Mouse (Mus musculus) midbrain, embryonic 12.5 days (tissue): ENCODE measurements at regions not wholly inside any gene's neighbourhood (a gene's known extent, or its start where the extent isn't known, plus 50 kb on each side); places are given as distances from the start of the nearest gene placed in this dataset.

ENCODE experiments used
- ATAC-seq: fragments of 200-750 bp; cut with Nextera tagmentation; 2 replicates; pipeline ENCODE4 v1.8.0; 2017; ENCODE audit warnings: low read depth, moderate TSS enrichment, moderate library complexity; ENCODE audit not compliant: low FRiP score
- H3K27ac ChIP-seq: fragments of 300-500 bp; sonication (generic); replicated peaks from 2 replicates; pipeline ENCODE4 v1.5.1; 2016; ENCODE audit warnings: mild to moderate bottlenecking
- H3K27me3 ChIP-seq: fragments of 300-500 bp; sonication (generic); 2 replicates; pipeline ENCODE4 v1.6.1; 2016; ENCODE audit warnings: mild to moderate bottlenecking
- H3K36me3 ChIP-seq: fragments of 300-500 bp; sonication (generic); 2 replicates; pipeline ENCODE4 v1.6.1; 2016
- H3K4me1 ChIP-seq: fragments of 300-500 bp; sonication (generic); 2 replicates; pipeline ENCODE4 v1.6.1; 2016
- H3K4me2 ChIP-seq: fragments of 300-500 bp; sonication (generic); replicated peaks from 2 replicates; pipeline ENCODE4 v1.6.1; 2016; ENCODE audit warnings: mild to moderate bottlenecking, moderate library complexity
- H3K4me3 ChIP-seq: fragments of 300-500 bp; sonication (generic); 2 replicates; pipeline ENCODE4 v1.5.1; 2016; ENCODE audit warnings: mild to moderate bottlenecking
- H3K9ac ChIP-seq: fragments of 300-500 bp; sonication (generic); replicated peaks from 2 replicates; pipeline ENCODE4 v1.6.1; 2016; ENCODE audit warnings: mild to moderate bottlenecking, moderate library complexity
- H3K9me3 ChIP-seq: fragments of 300-500 bp; sonication (generic); 2 replicates; pipeline ENCODE4 v1.6.1; 2016; ENCODE audit warnings: mild to moderate bottlenecking
- WGBS: fragments of 180-500 bp; shearing (Covaris S2); methylation state at CpG from one replicate; pipeline ENCODE4 v1.1.7; 2016; 5-methylcytosine and 5-hydroxymethylcytosine counted together

- Histone ChIP-seq H3K9ac (no peak overlapping the region), H3K27ac (no peak overlapping the region), H3K27me3 (0 out of 2 replicates have a peak, but pooled peaks cover 3% of the 10 kb centered on the region), H3K36me3 (no peaks in the 10 kb centered on the region), H3K4me3 (no peak overlapping the region), H3K4me1 (0 out of 2 replicates have a peak, but pooled peaks cover 2% of the 10 kb centered on the region), H3K4me2 (no peak overlapping the region), H3K9me3 (no peaks in the 10 kb centered on the region)
- WGBS, result 47% methylated on average over 4 of the region's 4 CpGs
- no peak for ATAC-seq
Measured at GRCm38 (mm10) chr8:6139171-6139570, 1034.0 kb upstream of the Slc10a2 start.

- H3K27ac ChIP-seq, result no peak overlapping the region
- H3K9ac ChIP-seq, result no peak overlapping the region
- no peak overlapping the region for H3K4me3 ChIP-seq
- H3K9me3 ChIP-seq, result no peaks in the 10 kb centered on the region
- no peaks in the 10 kb centered on the region for H3K36me3 ChIP-seq
- WGBS, result 17% methylated on average over 3 of the region's 3 CpGs
- peak overlapping the region; percentile 9; the same call in 1 of the 2 replicates for H3K4me2 ChIP-seq
- peaks cover 6% of the 10 kb centered on the region for H3K4me1 ChIP-seq
- peak; percentile 95 for ATAC-seq
- H3K27me3 ChIP-seq, result 0 out of 2 replicates have a peak, but pooled peaks cover 3% of the 10 kb centered on the region
Measured at GRCm38 (mm10) chr8:6132243-6132751, 1027.1 kb upstream of the Slc10a2 start.

GRCm38 (mm10) chr8:6125265-6125664 is 1020.1 kb upstream of the Slc10a2 start:
- H3K27ac ChIP-seq, result no peak overlapping the region
- no peak overlapping the region for H3K4me2 ChIP-seq
- no peaks in the 10 kb centered on the region for H3K36me3 ChIP-seq
- H3K9me3 ChIP-seq, result no peaks in the 10 kb centered on the region
- H3K27me3 ChIP-seq, result no peaks in the 10 kb centered on the region
- H3K9ac ChIP-seq, result no peak overlapping the region
- no peaks in the 10 kb centered on the region for H3K4me1 ChIP-seq
- H3K4me3 ChIP-seq, result no peak overlapping the region
- no peak for ATAC-seq

GRCm38 (mm10) chr8:6119506-6119905 is 1014.4 kb upstream of the Slc10a2 start:
- no peak overlapping the region for H3K9ac ChIP-seq
- no peak overlapping the region for H3K27ac ChIP-seq
- no peak overlapping the region for H3K4me3 ChIP-seq
- no peak for ATAC-seq
- no peaks in the 10 kb centered on the region for H3K4me1 ChIP-seq
- no peaks in the 10 kb centered on the region for H3K9me3 ChIP-seq
- H3K36me3 ChIP-seq, result no peaks in the 10 kb centered on the region
- no peaks in the 10 kb centered on the region for H3K27me3 ChIP-seq
- no peak overlapping the region for H3K4me2 ChIP-seq

GRCm38 (mm10) chr8:6111351-6111750 is 1006.2 kb upstream of the Slc10a2 start:
- WGBS, result 90% methylated on average over 2 of the region's 2 CpGs

GRCm38 (mm10) chr8:6090028-6090427 is 984.9 kb upstream of the Slc10a2 start:
- no peaks in the 10 kb centered on the region for H3K4me1 ChIP-seq
- WGBS, result 83% methylated on average over 4 of the region's 4 CpGs
- no peak overlapping the region for H3K4me3 ChIP-seq
- H3K4me2 ChIP-seq, result no peak overlapping the region
- no peak for ATAC-seq
- no peak overlapping the region for H3K9ac ChIP-seq
- H3K27ac ChIP-seq, result no peak overlapping the region
- H3K36me3 ChIP-seq, result no peaks in the 10 kb centered on the region
- H3K27me3 ChIP-seq, result no peaks in the 10 kb centered on the region
- no peaks in the 10 kb centered on the region for H3K9me3 ChIP-seq

More at GRCm38 (mm10) chr8:6111351-6111750, 1006.2 kb upstream of the Slc10a2 start:
- no peaks in the 10 kb centered on the region for H3K27me3 ChIP-seq
- H3K4me2 ChIP-seq, result no peak overlapping the region
- ATAC-seq, result no peak
- H3K4me1 ChIP-seq, result no peaks in the 10 kb centered on the region
- no peak overlapping the region for H3K4me3 ChIP-seq
- H3K36me3 ChIP-seq, result no peaks in the 10 kb centered on the region
- H3K9ac ChIP-seq, result no peak overlapping the region
- no peak overlapping the region for H3K27ac ChIP-seq
- no peaks in the 10 kb centered on the region for H3K9me3 ChIP-seq

- H3K27me3 ChIP-seq, result no peaks in the 10 kb centered on the region
- H3K27ac ChIP-seq, result no peak overlapping the region
- H3K4me2 ChIP-seq, result no peak overlapping the region
- no peaks in the 10 kb centered on the region for H3K36me3 ChIP-seq
- no peaks in the 10 kb centered on the region for H3K9me3 ChIP-seq
- H3K9ac ChIP-seq, result no peak overlapping the region
- no peaks in the 10 kb centered on the region for H3K4me1 ChIP-seq
- 41% methylated on average over 5 of the region's 5 CpGs for whole genome bisulfite sequencing
- ATAC-seq, result peak; percentile 65; the same call in 1 of the 2 replicates
- H3K4me3 ChIP-seq, result no peak overlapping the region
Measured at GRCm38 (mm10) chr8:6043939-6044577, 938.9 kb upstream of the Slc10a2 start.

- ATAC-seq, result no peak
- 71% methylated on average over 2 of the region's 2 CpGs for WGBS
- Histone ChIP-seq H3K4me3 (no peak overlapping the region), H3K9ac (no peak overlapping the region), H3K27me3 (no peaks in the 10 kb centered on the region), H3K27ac (no peak overlapping the region), H3K4me2 (no peak overlapping the region), H3K4me1 (no peaks in the 10 kb centered on the region), H3K9me3 (no peaks in the 10 kb centered on the region), H3K36me3 (no peaks in the 10 kb centered on the region)
Measured at GRCm38 (mm10) chr8:6012206-6012605, 907.1 kb upstream of the Slc10a2 start.

GRCm38 (mm10) chr8:6011182-6011581 is 906.0 kb upstream of the Slc10a2 start:
- no peaks in the 10 kb centered on the region for H3K4me1 ChIP-seq
- H3K27ac ChIP-seq, result no peak overlapping the region
- H3K9me3 ChIP-seq, result no peaks in the 10 kb centered on the region
- no peak for ATAC-seq
- H3K27me3 ChIP-seq, result no peaks in the 10 kb centered on the region
- H3K36me3 ChIP-seq, result no peaks in the 10 kb centered on the region
- H3K4me3 ChIP-seq, result no peak overlapping the region
- no peak overlapping the region for H3K9ac ChIP-seq
- no peak overlapping the region for H3K4me2 ChIP-seq

- no peak overlapping the region for H3K4me3 ChIP-seq
- H3K27ac ChIP-seq, result no peak overlapping the region
- H3K27me3 ChIP-seq, result no peaks in the 10 kb centered on the region
- H3K9ac ChIP-seq, result no peak overlapping the region
- no peak for ATAC-seq
- no peaks in the 10 kb centered on the region for H3K9me3 ChIP-seq
- H3K4me1 ChIP-seq, result no peaks in the 10 kb centered on the region
- H3K4me2 ChIP-seq, result no peak overlapping the region
- 84% methylated on average over 2 of the region's 2 CpGs for WGBS
- H3K36me3 ChIP-seq, result no peaks in the 10 kb centered on the region
Measured at GRCm38 (mm10) chr8:6010712-6011111, 905.6 kb upstream of the Slc10a2 start.

GRCm38 (mm10) chr8:6002612-6003011 is 897.5 kb upstream of the Slc10a2 start:
- WGBS, result 44% methylated on average over 1 of the region's 1 CpGs
- H3K9me3 ChIP-seq, result no peaks in the 10 kb centered on the region
- no peaks in the 10 kb centered on the region for H3K4me1 ChIP-seq
- H3K9ac ChIP-seq, result no peak overlapping the region
- peak; percentile 38; the same call in 1 of the 2 replicates for ATAC-seq
- no peak overlapping the region for H3K4me2 ChIP-seq
- H3K27ac ChIP-seq, result no peak overlapping the region
- no peaks in the 10 kb centered on the region for H3K27me3 ChIP-seq
- no peaks in the 10 kb centered on the region for H3K36me3 ChIP-seq
- no peak overlapping the region for H3K4me3 ChIP-seq

GRCm38 (mm10) chr8:5994846-5995245 is 889.7 kb upstream of the Slc10a2 start:
- Histone ChIP-seq H3K9ac (no peak overlapping the region), H3K36me3 (no peaks in the 10 kb centered on the region), H3K27me3 (no peaks in the 10 kb centered on the region), H3K9me3 (no peaks in the 10 kb centered on the region), H3K4me3 (no peak overlapping the region), H3K4me2 (no peak overlapping the region), H3K27ac (no peak overlapping the region), H3K4me1 (no peaks in the 10 kb centered on the region)
- ATAC-seq, result no peak
- WGBS, result 57% methylated on average over 6 of the region's 6 CpGs
